Mouse (Mus musculus): ENCODE data around the gene Tmem189.
A peak's percentile ranks its signal among the peaks of the same experiment; 100 is the strongest.

- TF ChIP-seq CTCF (IDR thresholded peaks at IDR 0.05; ENCODE audit: low read depth, low read length): peak; percentile 38; the same call in 1 of the 2 replicates
- no peak for TF ChIP-seq TAL1 (conservative IDR thresholded peaks at IDR 0.05; ENCODE audit: low read depth, low read length)
- no peak for TF ChIP-seq GATA1 (IDR thresholded peaks at IDR 0.05; ENCODE audit: borderline replicate concordance, low read length)
- no peak for TF ChIP-seq POLR2AphosphoS5 (IDR thresholded peaks at IDR 0.05; ENCODE audit: insufficient replicate concordance, low read depth, low read length)
Observed at GRCm38 (mm10) chr2:167675120-167675909, 14.3 kb downstream of the Tmem189 start.
